ENCODE assay signal across 21 mouse cellular contexts in genomic region chr11:83118056-83118455, GRCm38 (mm10). TPM values are rescaled to one million over a fixed set of nuclear protein-coding genes. Genes with fewer than 3 reads are reported as not detected.
A peak's percentile ranks its signal among the peaks of the same experiment; 100 is the strongest.
DNase-seq lines count a peak whose midpoint lies in the region; TF ChIP-seq lines count a peak whose summit lies in the region.
"Had no signal": no experiment of that assay in that cellular context is flagged by ENCODE, and none has a peak within 500 bp of the region (broad histone marks: within the 10 kb centered on the region; RNA-seq: fewer than 3 reads in every experiment).

No protein-coding gene starts in this region.

- H3K36me3 ChIP-seq in megakaryocyte, embryonic 14.5 days (replicated peaks; ENCODE audit: low read length): no peaks in the 10 kb centered on the region
- H3K36me3 ChIP-seq: embryonic facial prominence, embryonic 13.5 days; heart, embryonic 15.5 days; hindbrain, embryonic 12.5 days had no signal

- TF ChIP-seq POLR2A in bone marrow, adult 2 months (IDR thresholded peaks at IDR 0.05; ENCODE audit: borderline replicate concordance, control insufficient read depth, low read depth, low read length): no peak

- H3K4me3 ChIP-seq in bone marrow, adult 2 months (replicated peaks; ENCODE audit: control insufficient read depth, low read depth, low read length): peak overlapping the region; percentile 89
- H3K4me3 ChIP-seq in megakaryocyte, embryonic 14.5 days (replicated peaks): peak overlapping the region; percentile 67
- H3K4me3 ChIP-seq: embryonic facial prominence, embryonic 13.5 days; heart, embryonic 15.5 days; hindbrain, embryonic 12.5 days had no signal

- peak overlapping the region; percentile 76; the same call in 1 of the 2 replicates for H3K27ac ChIP-seq in bone marrow, adult 2 months (ENCODE audit: control insufficient read depth, insufficient read depth, low read depth, low read length, poor library complexity)
- H3K27ac ChIP-seq: embryonic facial prominence, embryonic 13.5 days; heart, embryonic 15.5 days; hindbrain, embryonic 12.5 days; liver, embryonic 14.5 days; stomach, postnatal 0 days had no signal

- no peaks in the 10 kb centered on the region for H3K9me3 ChIP-seq in megakaryocyte, embryonic 14.5 days
- H3K9me3 ChIP-seq: embryonic facial prominence, embryonic 13.5 days; heart, embryonic 15.5 days; hindbrain, embryonic 12.5 days had no signal

- H3K4me1 ChIP-seq in bone marrow, adult 2 months (ENCODE audit: control insufficient read depth, insufficient read depth, low read length): peaks cover 4% of the 10 kb centered on the region
- peaks cover 14% of the 10 kb centered on the region for H3K4me1 ChIP-seq in megakaryocyte, embryonic 14.5 days
- H3K4me1 ChIP-seq: embryonic facial prominence, embryonic 13.5 days; heart, embryonic 15.5 days; hindbrain, embryonic 12.5 days had no signal

- TF ChIP-seq CTCF in bone marrow, adult 2 months (IDR thresholded peaks at IDR 0.05; ENCODE audit: control insufficient read depth, insufficient read depth, low read length): no peak

- 41% methylated on average over 3 of the region's 3 CpGs for WGBS in bone marrow, adult 2 months

- DNase-seq in kidney, adult 9 months: peak; percentile 6
- no peak for DNase-seq in kidney, adult 11 months
- peak; percentile 34 to 36 for DNase-seq in B cell, adult 2 months
- DNase-seq in left cerebral cortex, adult 9 months (ENCODE audit: low spot score in 2 of 2): no peak
- DNase-seq in cerebellum, postnatal 10 days: no peak
- DNase-seq in left cerebral cortex, postnatal 36 days (ENCODE audit: low spot score in 2 of 2): no peak
- DNase-seq: adrenal gland, postnatal 25 days; cerebellum, postnatal 36 days; kidney, adult 8-10 months; retina, postnatal 1 day had no signal

- intact Hi-C loops in left cerebral cortex, postnatal 36 days (cut with DNase I): no loop called here

- H3K27me3 ChIP-seq in megakaryocyte, embryonic 14.5 days (replicated peaks): peaks cover 17% of the 10 kb centered on the region
- H3K27me3 ChIP-seq: embryonic facial prominence, embryonic 13.5 days; heart, embryonic 15.5 days; hindbrain, embryonic 12.5 days had no signal

RNA-seq across cellular contexts. Expression of gene Slfn1, which starts 1.4 kb away (rescaled TPM):
- 12.4 and 57.6 TPM in 2 replicates for polyA plus RNA-seq in bone marrow, adult 2 months (2011; ENCODE audit: insufficient read depth, insufficient read length, low replicate concordance, missing spikeins)
- 0.28 TPM in 1 of 2 replicates, not detected in the other for polyA plus RNA-seq in megakaryocyte, embryonic 14.5 days (2012; ENCODE audit: insufficient read depth, low replicate concordance)
- not detected for total RNA-seq in left cerebral cortex, postnatal 36 days (2021)
- total RNA-seq: adrenal gland, postnatal 25 days; layer of hippocampus, postnatal 25 days had no signal
- polyA plus RNA-seq: forebrain, embryonic 11.5 days; hindbrain, embryonic 12.5 days; limb, embryonic 11.5 days; neural tube, embryonic 14.5 days had no signal

RNA-seq across cellular contexts. Expression of gene Slfn2, which starts 53.1 kb away (rescaled TPM):
- 101 and 262 TPM in 2 replicates for polyA plus RNA-seq in bone marrow, adult 2 months (2011; ENCODE audit: insufficient read depth, insufficient read length, low replicate concordance, missing spikeins)
- 9.0 TPM in 1 of 2 replicates, not detected in the other for polyA plus RNA-seq in megakaryocyte, embryonic 14.5 days (2012; ENCODE audit: insufficient read depth, low replicate concordance)
- 1 to 10 TPM; 1.1 to 1.8 TPM for total RNA-seq in left cerebral cortex, postnatal 36 days (2021)

RNA-seq across cellular contexts. Expression of gene Slfn4, which starts 56.9 kb away (rescaled TPM):
- polyA plus RNA-seq in bone marrow, adult 2 months (2011; ENCODE audit: insufficient read depth, insufficient read length, low replicate concordance, missing spikeins): 20.7 and 100.0 TPM in 2 replicates
- 0.03 TPM in 1 of 2 replicates, not detected in the other for polyA plus RNA-seq in megakaryocyte, embryonic 14.5 days (2012; ENCODE audit: insufficient read depth, low replicate concordance)
- total RNA-seq in left cerebral cortex, postnatal 36 days (2021): not detected
- total RNA-seq: layer of hippocampus, postnatal 25 days had no signal
- polyA plus RNA-seq: forebrain, embryonic 11.5 days; hindbrain, embryonic 12.5 days; limb, embryonic 11.5 days; neural tube, embryonic 14.5 days had no signal

Comparison
In these comparisons a context has a peak if more than half of its experiments do, and no peak if none do; other contexts are left out.
1. DNase-seq: peak in kidney, adult 9 months (single experiment) and B cell, adult 2 months (2 of 2); none in kidney, adult 11 months (single experiment), left cerebral cortex, adult 9 months (0 of 2), cerebellum, postnatal 10 days (0 of 2) and left cerebral cortex, postnatal 36 days (0 of 2).
2. RNA of gene Slfn1, which starts 1.4 kb away (polyA plus RNA-seq): 12.4 to 57.6 TPM in bone marrow, adult 2 months; 0.28 TPM in megakaryocyte, embryonic 14.5 days; every median in the first group is over 10 times any median in the second.
3. RNA of gene Slfn2, which starts 53.1 kb away (polyA plus RNA-seq): 101 to 262 TPM in bone marrow, adult 2 months; 9.0 TPM in megakaryocyte, embryonic 14.5 days; every median in the first group is over 10 times any median in the second.
4. RNA of gene Slfn4, which starts 56.9 kb away (polyA plus RNA-seq): 20.7 to 100.0 TPM in bone marrow, adult 2 months; 0.03 TPM in megakaryocyte, embryonic 14.5 days; every median in the first group is over 10 times any median in the second.